Mouse (Mus musculus) heart, embryonic 16.5 days (tissue): Measurements from ENCODE around the gene Ccser1. TPM values are rescaled to one million over a fixed set of nuclear protein-coding genes. Genes with fewer than 3 reads are reported as not detected.

Source experiments
- ATAC-seq: fragments of 200-750 bp; cut with Nextera tagmentation; replicated peaks from 2 replicates; pipeline ENCODE4 v1.8.0; 2017; ENCODE audit warnings: moderate number of reproducible peaks; ENCODE audit not compliant: insufficient read depth, low FRiP score; ENCODE audit errors: extremely low read depth
- H3K27ac ChIP-seq: fragments of 300-500 bp; sonication (generic); 2 replicates; pipeline ENCODE4 v1.5.1; 2014; ENCODE audit warnings: mild to moderate bottlenecking, low read length, control low read depth, moderate library complexity
- H3K27me3 ChIP-seq: fragments of 300-500 bp; sonication (generic); 2 replicates; pipeline ENCODE4 v1.6.1; 2014; ENCODE audit warnings: low read length, mixed read lengths; ENCODE audit not compliant: control insufficient read depth, insufficient read depth
- H3K36me3 ChIP-seq: fragments of 300-500 bp; sonication (generic); 2 replicates; pipeline ENCODE4 v1.6.1; 2014; ENCODE audit not compliant: control insufficient read depth, insufficient read depth
- H3K4me1 ChIP-seq: fragments of 300-500 bp; sonication (generic); 2 replicates; pipeline ENCODE4 v1.6.1; 2014; ENCODE audit warnings: low read length, mixed read lengths; ENCODE audit not compliant: control insufficient read depth, insufficient read depth
- H3K4me2 ChIP-seq: fragments of 300-500 bp; sonication (generic); 2 replicates; pipeline ENCODE4 v1.6.1; 2014; ENCODE audit warnings: low read depth, mild to moderate bottlenecking, control low read depth, low read length
- H3K4me3 ChIP-seq: fragments of 300-500 bp; sonication (generic); 2 replicates; pipeline ENCODE4 v1.5.1; 2014; ENCODE audit warnings: mild to moderate bottlenecking, control low read depth, low read length
- H3K9ac ChIP-seq: fragments of 300-500 bp; sonication (generic); 2 replicates; pipeline ENCODE4 v1.6.1; 2014; ENCODE audit warnings: low read length, control low read depth
- H3K9me3 ChIP-seq: fragments of 300-500 bp; sonication (generic); replicated peaks from 2 replicates; pipeline ENCODE4 v1.6.1; 2016; ENCODE audit warnings: low read length; ENCODE audit not compliant: control insufficient read depth
- WGBS: fragments of 180-500 bp; shearing (Covaris S2); extraction: QIAGEN DNeasy Blood & Tissue Kit; methylation state at CpG from one replicate; pipeline ENCODE4 v1.1.7; 2014; 5-methylcytosine and 5-hydroxymethylcytosine counted together
- polyA plus RNA-seq: library from polyadenylated mRNA; unstranded; fragments of >200 nt; fragmentation: Nextera tagmentation; extraction: Ambion mirVana; gene quantifications from 2 replicates; pipeline ENCODE4 v1.2.1, GENCODE M21; 2015

Ccser1 gene
- polyA plus RNA-seq, 1 experiment from 2014 or later = 1.8 TPM

GRCm38 (mm10) chr6:61581696-61582095 is 401.6 kb downstream of the Ccser1 start:
- no peak overlapping the region for H3K4me2 ChIP-seq
- no peaks in the 10 kb centered on the region for H3K9me3 ChIP-seq
- no peak overlapping the region for H3K27ac ChIP-seq
- H3K27me3 ChIP-seq = no peaks in the 10 kb centered on the region
- no peak for ATAC-seq
- no peak overlapping the region for H3K4me3 ChIP-seq
- no peaks in the 10 kb centered on the region for H3K4me1 ChIP-seq
- H3K36me3 ChIP-seq = no peaks in the 10 kb centered on the region
- H3K9ac ChIP-seq = no peak overlapping the region

GRCm38 (mm10) chr6:61588999-61589398 is 408.9 kb downstream of the Ccser1 start:
- 67% methylated on average over 2 of the region's 2 CpGs for WGBS
- H3K36me3 ChIP-seq = no peaks in the 10 kb centered on the region

GRCm38 (mm10) chr6:61601911-61602310 is 421.8 kb downstream of the Ccser1 start:
- Histone ChIP-seq H3K27ac (no peak overlapping the region), H3K4me1 (no peaks in the 10 kb centered on the region), H3K9ac (no peak overlapping the region), H3K4me2 (no peak overlapping the region), H3K27me3 (no peaks in the 10 kb centered on the region), H3K36me3 (no peaks in the 10 kb centered on the region), H3K9me3 (no peaks in the 10 kb centered on the region), H3K4me3 (no peak overlapping the region)
- 80% methylated on average over 5 of the region's 5 CpGs for whole genome bisulfite sequencing
- no peak for ATAC-seq

More at GRCm38 (mm10) chr6:61588999-61589398, 408.9 kb downstream of the Ccser1 start:
- Histone ChIP-seq H3K4me3 (no peak overlapping the region), H3K9ac (no peak overlapping the region), H3K27me3 (no peaks in the 10 kb centered on the region), H3K4me2 (no peak overlapping the region), H3K27ac (no peak overlapping the region), H3K9me3 (no peaks in the 10 kb centered on the region), H3K4me1 (no peaks in the 10 kb centered on the region)
- ATAC-seq = no peak

GRCm38 (mm10) chr6:61614920-61615319 is 434.8 kb downstream of the Ccser1 start:
- Histone ChIP-seq H3K36me3 (no peaks in the 10 kb centered on the region), H3K4me2 (no peak overlapping the region), H3K27me3 (no peaks in the 10 kb centered on the region), H3K4me3 (no peak overlapping the region), H3K27ac (no peak overlapping the region), H3K9me3 (no peaks in the 10 kb centered on the region), H3K9ac (no peak overlapping the region), H3K4me1 (no peaks in the 10 kb centered on the region)
- 86% methylated on average over 4 of the region's 4 CpGs for WGBS
- no peak for ATAC-seq

GRCm38 (mm10) chr6:61621707-61622106 is 441.6 kb downstream of the Ccser1 start:
- no peaks in the 10 kb centered on the region for H3K4me1 ChIP-seq
- no peak overlapping the region for H3K4me3 ChIP-seq
- no peak for ATAC-seq
- no peaks in the 10 kb centered on the region for H3K36me3 ChIP-seq
- no peak overlapping the region for H3K9ac ChIP-seq
- H3K27me3 ChIP-seq = no peaks in the 10 kb centered on the region
- 61% methylated on average over 3 of the region's 3 CpGs for WGBS
- no peak overlapping the region for H3K27ac ChIP-seq
- no peaks in the 10 kb centered on the region for H3K9me3 ChIP-seq
- no peak overlapping the region for H3K4me2 ChIP-seq

- H3K36me3 ChIP-seq = no peaks in the 10 kb centered on the region
- H3K4me3 ChIP-seq = no peak overlapping the region
- H3K27me3 ChIP-seq = no peaks in the 10 kb centered on the region
- ATAC-seq = no peak
- no peak overlapping the region for H3K9ac ChIP-seq
- no peaks in the 10 kb centered on the region for H3K4me1 ChIP-seq
- no peak overlapping the region for H3K27ac ChIP-seq
- no peaks in the 10 kb centered on the region for H3K9me3 ChIP-seq
- no peak overlapping the region for H3K4me2 ChIP-seq
Measured at GRCm38 (mm10) chr6:61661414-61661813, 481.3 kb downstream of the Ccser1 start.

- Histone ChIP-seq H3K9me3 (no peaks in the 10 kb centered on the region), H3K27me3 (no peaks in the 10 kb centered on the region)
- ATAC-seq = no peak
Measured at GRCm38 (mm10) chr6:61664572-61664971, 484.4 kb downstream of the Ccser1 start.

GRCm38 (mm10) chr6:61687002-61687401 is 506.9 kb downstream of the Ccser1 start:
- no peak overlapping the region for H3K4me2 ChIP-seq
- no peaks in the 10 kb centered on the region for H3K4me1 ChIP-seq
- no peaks in the 10 kb centered on the region for H3K36me3 ChIP-seq
- no peaks in the 10 kb centered on the region for H3K9me3 ChIP-seq
- no peak for ATAC-seq
- H3K27ac ChIP-seq = no peak overlapping the region
- no peak overlapping the region for H3K4me3 ChIP-seq
- WGBS = 19% methylated on average over 2 of the region's 2 CpGs
- no peaks in the 10 kb centered on the region for H3K27me3 ChIP-seq
- no peak overlapping the region for H3K9ac ChIP-seq

More at GRCm38 (mm10) chr6:61664572-61664971, 484.4 kb downstream of the Ccser1 start:
- H3K27ac ChIP-seq = no peak overlapping the region
- no peak overlapping the region for H3K9ac ChIP-seq
- no peak overlapping the region for H3K4me3 ChIP-seq
- no peak overlapping the region for H3K4me2 ChIP-seq
- no peaks in the 10 kb centered on the region for H3K4me1 ChIP-seq
- H3K36me3 ChIP-seq = no peaks in the 10 kb centered on the region
- WGBS = 82% methylated on average over 1 of the region's 1 CpGs

- H3K4me3 ChIP-seq = no peak overlapping the region
- ATAC-seq = no peak
- H3K4me2 ChIP-seq = no peak overlapping the region
- WGBS = 86% methylated on average over 7 of the region's 7 CpGs
- H3K9ac ChIP-seq = no peak overlapping the region
- no peaks in the 10 kb centered on the region for H3K27me3 ChIP-seq
- H3K27ac ChIP-seq = no peak overlapping the region
- no peaks in the 10 kb centered on the region for H3K36me3 ChIP-seq
- H3K4me1 ChIP-seq = no peaks in the 10 kb centered on the region
- no peaks in the 10 kb centered on the region for H3K9me3 ChIP-seq
Measured at GRCm38 (mm10) chr6:61703003-61703402, 522.9 kb downstream of the Ccser1 start.

GRCm38 (mm10) chr6:61721220-61721619 is 541.1 kb downstream of the Ccser1 start:
- no peaks in the 10 kb centered on the region for H3K9me3 ChIP-seq
- no peak overlapping the region for H3K4me2 ChIP-seq
- ATAC-seq = no peak
- no peak overlapping the region for H3K9ac ChIP-seq
- H3K4me3 ChIP-seq = no peak overlapping the region
- H3K27ac ChIP-seq = no peak overlapping the region
- 67% methylated on average over 1 of the region's 1 CpGs for WGBS
- H3K27me3 ChIP-seq = no peaks in the 10 kb centered on the region
- H3K36me3 ChIP-seq = no peaks in the 10 kb centered on the region
- no peaks in the 10 kb centered on the region for H3K4me1 ChIP-seq
